Comparison of ENCODE assay signal across 9 mouse cellular contexts in the genomic region with DNA sequence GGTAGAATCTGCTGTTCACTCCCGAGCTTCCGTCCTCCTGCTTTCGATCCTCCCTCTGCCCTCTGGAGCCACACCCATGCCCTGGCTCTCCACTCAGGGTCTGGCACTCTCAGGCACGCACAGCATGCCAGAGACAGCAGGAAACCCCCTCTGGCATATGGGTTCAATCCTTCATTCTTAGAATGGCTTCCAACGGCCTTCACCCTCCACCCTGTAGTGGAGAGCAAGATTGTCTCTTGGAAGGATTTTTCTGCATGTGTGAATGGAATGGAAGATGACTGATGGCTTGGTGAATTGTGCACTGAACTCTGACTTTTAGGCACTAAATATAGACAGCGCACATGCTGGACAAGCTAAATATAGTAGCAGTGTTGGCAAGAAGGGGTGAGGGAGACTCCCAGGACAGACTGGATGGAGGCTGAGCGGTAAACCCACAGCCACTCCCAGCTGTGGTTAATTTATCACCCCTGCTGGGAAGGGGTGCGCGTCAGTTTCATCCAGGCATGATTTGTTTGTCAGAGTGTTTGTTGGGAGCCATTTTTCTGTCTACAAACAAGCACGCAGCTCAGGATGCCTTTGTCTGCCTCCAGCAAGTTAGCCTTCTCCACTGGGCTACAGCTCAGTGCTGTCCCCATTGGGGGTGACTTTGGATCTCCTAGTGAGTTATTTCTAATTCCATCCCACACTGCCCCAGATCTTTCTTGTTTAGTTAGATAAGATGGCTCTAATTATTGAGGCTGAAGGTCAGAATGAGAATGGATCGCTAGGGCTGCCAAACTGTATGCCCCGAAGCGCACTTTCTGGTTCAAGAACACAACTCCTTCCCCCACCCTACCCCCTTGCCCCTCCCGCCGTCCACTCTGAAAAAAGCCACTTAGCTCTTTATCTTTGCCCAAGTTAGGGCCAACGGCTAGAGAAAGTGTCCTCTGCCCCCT. TPM values are rescaled to one million over a fixed set of nuclear protein-coding genes. Genes with fewer than 3 reads are reported as not detected.
DNase-seq lines count a peak whose midpoint lies in the region; ATAC-seq lines count a peak whose summit lies in the region.
"Had no signal": no experiment of that assay in that cellular context is flagged by ENCODE, and none has a peak within 500 bp of the region (broad histone marks: within the 10 kb centered on the region; RNA-seq: fewer than 3 reads in every experiment).

No protein-coding gene starts in this region.

- H3K9me3 ChIP-seq in limb, embryonic 15.5 days, result no peaks in the 10 kb centered on the region

- no peaks in the 10 kb centered on the region for H3K36me3 ChIP-seq in limb, embryonic 15.5 days

- peak; percentile 4 to 18 for DNase-seq in adrenal gland, postnatal 36 days
- DNase-seq in adrenal gland, postnatal 25 days, result no peak
- peak; percentile 19 to 38 for DNase-seq in cerebellum, postnatal 36 days
- DNase-seq in heart, postnatal 14 days, result peak; percentile 21 to 54
- peak; percentile 84 for DNase-seq in skeletal muscle tissue, adult 2 months (ENCODE audit: low read depth, low spot score)
- no peak for DNase-seq in layer of hippocampus, adult 9-11 months

- no peak overlapping the region for H3K27ac ChIP-seq in limb, embryonic 15.5 days

- H3K9ac ChIP-seq in limb, embryonic 15.5 days, result no peak overlapping the region

- no peak overlapping the region for H3K4me3 ChIP-seq in limb, embryonic 15.5 days

- 0 out of 2 replicates have a peak, but pooled peaks have one; percentile 48 for ATAC-seq in limb, embryonic 15.5 days (ENCODE audit: insufficient number of reproducible peaks, low FRiP score, low TSS enrichment, low read depth)
- no peak for ATAC-seq in monocyte, adult 5-6 weeks (replicated peaks; ENCODE audit: insufficient number of reproducible peaks, low FRiP score, low TSS enrichment, poor library complexity, severe bottlenecking)

- H3K4me2 ChIP-seq in limb, embryonic 15.5 days, result no peak overlapping the region

- no peaks in the 10 kb centered on the region for H3K27me3 ChIP-seq in limb, embryonic 15.5 days

- intact Hi-C loops in heart, postnatal 14 days (cut with DNase I), result loop anchor here (5.0 kb wide), 3 partner anchors 34 to 209 kb away; no protein-coding TSS in a partner anchor

- 56% methylated on average over 16 of the region's 16 CpGs for WGBS in limb, embryonic 15.5 days

- H3K4me1 ChIP-seq in limb, embryonic 15.5 days, result peaks cover 11% of the 10 kb centered on the region

RNA-seq across cellular contexts. Expression of a gene that starts 38.8 kb away (rescaled TPM):
- under 1 TPM in 1 of 2 experiments, not detected in 1; 0.99 TPM for total RNA-seq in adrenal gland, postnatal 36 days (2021)
- not detected in 2 replicates for total RNA-seq in adrenal gland, postnatal 25 days (2021)
- total RNA-seq in heart, postnatal 14 days (2021), result not detected
- not detected in 2 replicates for polyA plus RNA-seq in limb, embryonic 15.5 days (2015; fragmentation: Nextera tagmentation; extraction: Ambion mirVana)
- total RNA-seq in monocyte, adult 5-6 weeks (2017), result 80.5 to 188 TPM (median 81.5 TPM) in 3 replicates
- polyA plus RNA-seq: C2C12 had no signal

Comparison
In these comparisons a context has a peak if more than half of its experiments do, and no peak if none do; other contexts are left out.
1. DNase-seq: peak in adrenal gland, postnatal 36 days (2 of 2), cerebellum, postnatal 36 days (2 of 2), heart, postnatal 14 days (2 of 2) and skeletal muscle tissue, adult 2 months (single experiment); none in adrenal gland, postnatal 25 days (single experiment) and layer of hippocampus, adult 9-11 months (single experiment).
2. RNA of a gene that starts 38.8 kb away (total RNA-seq): 80.5 to 188 TPM in monocyte, adult 5-6 weeks; 0.99 TPM in adrenal gland, postnatal 36 days, not detected in adrenal gland, postnatal 25 days and not detected in heart, postnatal 14 days; every median in the first group is over 10 times any median in the second.